Mouse (Mus musculus) frontal cortex, adult (tissue): ENCODE measurements around the gene Fbxo28.

Experiments
- ATAC-seq: cut with Nextera tagmentation; 2 replicates; pipeline ENCODE4 v1.9.2; 2017; ENCODE audit warnings: mild to moderate bottlenecking, moderate library complexity, mixed read lengths; ENCODE audit not compliant: low TSS enrichment

Gene Fbxo28

GRCm38 (mm10) chr1:182288601-182289000, 52.8 kb downstream of the Fbxo28 start:
- no peak for ATAC-seq

GRCm38 (mm10) chr1:182287781-182288180, 53.6 kb downstream of the Fbxo28 start:
- ATAC-seq: peak; percentile 93

- ATAC-seq: no peak
Measured at GRCm38 (mm10) chr1:182284795-182285194, 56.6 kb downstream of the Fbxo28 start.

GRCm38 (mm10) chr1:182283231-182283630, 58.2 kb downstream of the Fbxo28 start:
- ATAC-seq: no peak

- peak; percentile 86 for ATAC-seq
Measured at GRCm38 (mm10) chr1:182282091-182283075, 59.0 kb downstream of the Fbxo28 start, which contains the start of gene Degs1. Gene Degs1, minus strand, starts transcription at chr1:182282804.

GRCm38 (mm10) chr1:182281251-182281711, 60.1 kb downstream of the Fbxo28 start:
- ATAC-seq: no peak

- ATAC-seq: peak; percentile 15; the same call in 1 of the 2 replicates
Measured at GRCm38 (mm10) chr1:182280577-182280976, 60.9 kb downstream of the Fbxo28 start.

- no peak for ATAC-seq
Measured at GRCm38 (mm10) chr1:182280046-182280445, 61.4 kb downstream of the Fbxo28 start.

GRCm38 (mm10) chr1:182279436-182279835, 62.0 kb downstream of the Fbxo28 start:
- ATAC-seq: no peak

GRCm38 (mm10) chr1:182275109-182275508, 66.3 kb downstream of the Fbxo28 start:
- ATAC-seq: no peak

- ATAC-seq: no peak
Measured at GRCm38 (mm10) chr1:182271632-182272031, 69.8 kb downstream of the Fbxo28 start.

- no peak for ATAC-seq
Measured at GRCm38 (mm10) chr1:182271130-182271529, 70.3 kb downstream of the Fbxo28 start.

- ATAC-seq: no peak
Measured at GRCm38 (mm10) chr1:182268317-182268716, 73.1 kb downstream of the Fbxo28 start.

GRCm38 (mm10) chr1:182266028-182266525, 75.4 kb downstream of the Fbxo28 start:
- ATAC-seq: no peak
